Mouse (Mus musculus) megakaryocyte, embryonic 14.5 days (primary cell): Measurements from ENCODE around the gene Zbtb16. TPM values are rescaled to one million over a fixed set of nuclear protein-coding genes. Genes with fewer than 3 reads are reported as not detected.

Experiments
- H3K27me3 ChIP-seq: replicated peaks from 2 replicates; pipeline ENCODE3; 2012; ENCODE audit warnings: inconsistent platforms
- H3K36me3 ChIP-seq: replicated peaks from 2 replicates; pipeline ENCODE3; 2012; ENCODE audit warnings: low read length, inconsistent platforms, mixed read lengths
- H3K4me1 ChIP-seq: 2 replicates; pipeline ENCODE4 v1.6.1; 2012; ENCODE audit warnings: inconsistent platforms
- H3K4me3 ChIP-seq: replicated peaks from 2 replicates; pipeline ENCODE3; 2012; ENCODE audit warnings: moderate library complexity, mild to moderate bottlenecking, inconsistent platforms
- H3K9me3 ChIP-seq: 2 replicates; pipeline ENCODE4 v1.6.1; 2012; ENCODE audit warnings: inconsistent platforms
- FLI1 ChIP-seq: IDR thresholded peaks from 2 replicates; pipeline ENCODE4 v1.6.1; 2012; ENCODE audit warnings: low read length, inconsistent platforms, mixed read lengths
- GATA1 ChIP-seq: IDR thresholded peaks from 3 replicates; pipeline ENCODE4 v1.6.1; 2012; ENCODE audit warnings: mixed read lengths, low read length, inconsistent platforms, borderline replicate concordance
- polyA plus RNA-seq: library from polyadenylated mRNA; stranded (reverse); fragments of >175 nt; gene quantifications from 2 replicates; pipeline ENCODE4 v1.2.3, GENCODE M21; 2012; ENCODE audit warnings: low replicate concordance; ENCODE audit not compliant: insufficient read depth

The Zbtb16 gene
- polyA plus RNA-seq, 1 experiment: 1.8 TPM

DNA sequence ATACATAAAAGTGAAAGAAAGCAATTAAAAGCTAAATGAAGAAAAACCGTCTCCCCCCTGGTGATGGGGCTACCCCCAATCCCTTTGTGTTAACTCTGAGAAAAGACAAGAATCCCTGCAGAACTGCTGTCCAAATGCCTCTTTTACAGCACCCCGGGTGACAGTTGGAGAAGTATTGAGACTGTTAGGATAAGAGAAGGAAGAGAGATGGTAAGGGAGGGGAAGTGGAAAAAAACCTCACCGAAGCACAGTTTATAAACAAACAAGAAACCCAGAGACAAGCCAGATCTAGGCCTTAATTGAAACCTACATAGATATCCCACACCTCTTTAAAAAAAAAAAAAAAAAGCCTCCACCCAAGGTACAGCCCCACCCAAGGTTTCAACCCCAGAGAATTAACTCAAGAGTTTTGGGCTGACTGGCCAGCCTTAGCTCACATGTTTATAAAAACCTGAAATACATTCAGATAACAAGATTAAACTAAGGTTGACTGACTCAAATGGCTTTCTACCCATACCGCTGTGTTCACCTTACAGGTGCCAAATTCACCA is 42.3 kb downstream of the Zbtb16 start:
- Histone ChIP-seq H3K27me3 (no peaks in the 10 kb centered on the region), H3K9me3 (no peaks in the 10 kb centered on the region), H3K4me1 (peaks cover 88% of the 10 kb centered on the region), H3K4me3 (no peak overlapping the region), H3K36me3 (peaks cover 27% of the 10 kb centered on the region)
- no peak for TF ChIP-seq FLI1
- no peak for TF ChIP-seq GATA1

DNA sequence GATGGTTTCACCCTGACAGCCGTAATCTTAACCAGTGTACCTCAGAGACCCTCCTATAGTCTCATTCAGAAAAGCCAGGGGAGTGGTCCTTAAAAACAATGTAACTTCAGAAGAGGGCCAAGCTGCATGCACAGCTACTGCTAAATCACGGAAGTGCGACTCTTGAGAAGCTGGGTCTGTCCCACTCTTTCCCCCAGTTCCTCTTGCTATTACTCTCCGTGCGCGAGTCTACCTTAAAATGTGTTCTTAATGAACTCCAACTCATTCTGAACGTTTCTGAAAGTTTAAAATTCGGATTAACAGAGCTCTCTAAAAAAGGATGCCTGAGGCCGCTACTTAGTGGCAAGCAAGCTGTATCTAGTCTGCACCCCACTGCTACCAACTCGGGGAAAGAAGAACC is 45.4 kb downstream of the Zbtb16 start:
- Histone ChIP-seq H3K4me3 (no peak overlapping the region), H3K4me1 (peaks cover 89% of the 10 kb centered on the region), H3K36me3 (peaks cover 11% of the 10 kb centered on the region), H3K9me3 (no peaks in the 10 kb centered on the region), H3K27me3 (no peaks in the 10 kb centered on the region)
- TF ChIP-seq FLI1: no peak
- TF ChIP-seq GATA1: no peak

DNA sequence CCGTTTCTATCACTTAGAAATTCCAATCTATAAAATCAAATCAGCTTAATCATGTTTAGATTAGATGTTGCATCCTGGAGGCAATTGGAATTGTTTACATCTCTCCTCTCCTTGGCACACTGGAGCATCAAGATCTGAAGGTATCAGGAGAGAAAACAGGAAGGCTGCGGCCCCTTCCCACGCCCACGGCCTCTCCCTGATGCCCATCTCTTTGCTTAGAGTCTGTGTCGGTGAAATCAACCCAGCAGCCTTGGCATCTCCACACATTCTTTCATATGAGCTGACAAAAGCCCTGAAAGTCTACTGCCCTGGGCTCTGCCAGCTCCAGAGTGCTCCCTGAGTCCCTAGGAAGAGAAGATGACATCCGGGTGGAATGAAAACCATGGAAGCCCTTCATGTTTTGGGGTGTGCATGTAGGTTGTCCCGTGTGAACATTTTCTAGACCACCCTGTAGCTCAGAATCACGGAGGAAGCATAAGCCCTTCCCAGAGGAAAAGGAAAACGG is 48.1 kb downstream of the Zbtb16 start:
- Histone ChIP-seq H3K27me3 (no peaks in the 10 kb centered on the region), H3K36me3 (peaks cover 18% of the 10 kb centered on the region), H3K9me3 (no peaks in the 10 kb centered on the region), H3K4me3 (no peak overlapping the region), H3K4me1 (peaks cover 83% of the 10 kb centered on the region)
- TF ChIP-seq GATA1: no peak
- no peak for TF ChIP-seq FLI1

DNA sequence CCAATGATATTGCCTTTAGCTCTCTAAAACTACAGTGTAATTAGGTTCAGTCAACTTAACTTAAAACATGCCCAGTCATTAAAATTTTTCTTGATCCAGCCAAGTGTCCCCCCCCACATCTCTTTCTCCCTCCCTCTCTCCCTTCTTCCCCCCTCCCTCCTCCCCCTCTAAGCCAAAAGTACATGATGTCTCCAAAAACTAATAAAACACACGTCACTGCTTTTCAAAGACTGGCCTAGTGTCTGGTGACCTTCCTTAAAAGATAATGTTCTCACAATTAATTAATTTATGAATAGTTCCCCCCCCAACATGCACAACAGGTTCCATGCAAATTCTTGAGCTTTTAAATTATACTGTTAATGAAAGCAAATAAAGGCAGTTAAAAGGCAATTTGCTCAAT is 48.7 kb downstream of the Zbtb16 start:
- Histone ChIP-seq H3K4me1 (peaks cover 83% of the 10 kb centered on the region), H3K9me3 (no peaks in the 10 kb centered on the region), H3K36me3 (peaks cover 16% of the 10 kb centered on the region), H3K4me3 (peak overlapping the region; percentile 87), H3K27me3 (no peaks in the 10 kb centered on the region)
- TF ChIP-seq FLI1: no peak
- TF ChIP-seq GATA1: no peak

DNA sequence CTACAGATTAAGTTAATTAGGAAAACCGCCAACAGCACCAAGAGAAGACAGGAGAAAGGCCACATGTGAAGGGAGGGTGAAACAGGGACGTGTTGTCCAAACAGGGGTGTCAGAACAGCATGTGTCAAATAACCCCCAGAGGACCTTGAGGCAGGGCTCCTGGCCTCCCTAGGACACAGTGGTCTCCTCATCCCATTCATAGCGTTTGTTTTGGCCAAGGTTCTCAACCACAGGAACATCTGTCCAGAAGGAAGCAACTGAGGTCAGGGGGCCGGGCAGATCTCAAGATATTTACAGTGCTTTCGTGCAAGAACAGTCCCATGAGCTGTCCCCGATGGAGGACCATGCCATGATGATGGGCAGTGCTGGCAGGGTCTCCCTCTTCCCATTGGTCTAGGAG is 49.2 kb downstream of the Zbtb16 start:
- Histone ChIP-seq H3K36me3 (peaks cover 13% of the 10 kb centered on the region), H3K4me1 (peaks cover 81% of the 10 kb centered on the region), H3K9me3 (no peaks in the 10 kb centered on the region), H3K4me3 (peak overlapping the region; percentile 87), H3K27me3 (no peaks in the 10 kb centered on the region)
- TF ChIP-seq GATA1 (no peak), FLI1 (no peak)

DNA sequence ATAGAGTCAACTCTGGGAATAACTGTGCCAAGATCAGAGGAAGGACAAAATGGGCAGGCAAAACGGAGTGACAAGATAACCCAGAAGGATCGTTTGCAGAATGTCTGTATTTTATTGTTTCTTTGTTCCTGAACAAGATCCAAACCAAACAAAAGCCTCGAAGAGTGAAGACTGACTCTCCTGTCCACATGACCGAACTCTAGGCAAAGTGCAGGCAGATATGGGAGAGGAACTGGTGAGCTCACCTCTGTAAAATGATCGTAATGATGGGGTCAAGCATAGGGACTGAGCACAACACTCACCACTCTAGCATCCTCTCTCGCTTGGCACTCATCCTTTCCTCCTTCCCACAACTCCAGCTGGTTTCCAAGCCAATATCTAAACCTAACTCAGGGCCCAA is 51.1 kb downstream of the Zbtb16 start:
- TF ChIP-seq FLI1 (no peak), GATA1 (no peak)
- no peaks in the 10 kb centered on the region for H3K27me3 ChIP-seq
- H3K4me1 ChIP-seq: peaks cover 80% of the 10 kb centered on the region

DNA sequence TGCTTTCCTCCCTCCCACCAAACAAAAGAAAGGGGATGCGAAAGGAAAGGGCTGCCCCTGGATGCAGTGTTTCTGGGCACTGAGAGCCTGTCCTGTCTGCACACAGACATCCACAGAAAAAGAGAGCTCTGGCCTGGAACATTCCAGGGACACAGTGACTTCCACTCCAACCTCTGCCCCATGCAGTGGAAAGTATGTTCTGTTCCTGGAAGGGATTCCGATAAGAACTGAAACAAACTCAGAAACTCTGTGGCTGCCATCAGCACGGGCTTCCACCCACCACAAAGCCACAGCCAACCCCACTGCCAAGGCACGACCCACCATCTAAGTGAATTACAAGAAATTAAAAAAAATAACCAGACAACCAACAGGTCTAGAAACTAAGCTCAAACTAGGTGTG is 52.7 kb downstream of the Zbtb16 start:
- no peaks in the 10 kb centered on the region for H3K9me3 ChIP-seq
- H3K36me3 ChIP-seq: peaks cover 18% of the 10 kb centered on the region
- no peaks in the 10 kb centered on the region for H3K27me3 ChIP-seq
- peaks cover 69% of the 10 kb centered on the region for H3K4me1 ChIP-seq
- H3K4me3 ChIP-seq: peak overlapping the region; percentile 6
- TF ChIP-seq FLI1 (no peak), GATA1 (no peak)

More for the DNA sequence above, 51.1 kb downstream of the Zbtb16 start:
- Histone ChIP-seq H3K9me3 (no peaks in the 10 kb centered on the region), H3K36me3 (peaks cover 12% of the 10 kb centered on the region), H3K4me3 (no peak overlapping the region)

DNA sequence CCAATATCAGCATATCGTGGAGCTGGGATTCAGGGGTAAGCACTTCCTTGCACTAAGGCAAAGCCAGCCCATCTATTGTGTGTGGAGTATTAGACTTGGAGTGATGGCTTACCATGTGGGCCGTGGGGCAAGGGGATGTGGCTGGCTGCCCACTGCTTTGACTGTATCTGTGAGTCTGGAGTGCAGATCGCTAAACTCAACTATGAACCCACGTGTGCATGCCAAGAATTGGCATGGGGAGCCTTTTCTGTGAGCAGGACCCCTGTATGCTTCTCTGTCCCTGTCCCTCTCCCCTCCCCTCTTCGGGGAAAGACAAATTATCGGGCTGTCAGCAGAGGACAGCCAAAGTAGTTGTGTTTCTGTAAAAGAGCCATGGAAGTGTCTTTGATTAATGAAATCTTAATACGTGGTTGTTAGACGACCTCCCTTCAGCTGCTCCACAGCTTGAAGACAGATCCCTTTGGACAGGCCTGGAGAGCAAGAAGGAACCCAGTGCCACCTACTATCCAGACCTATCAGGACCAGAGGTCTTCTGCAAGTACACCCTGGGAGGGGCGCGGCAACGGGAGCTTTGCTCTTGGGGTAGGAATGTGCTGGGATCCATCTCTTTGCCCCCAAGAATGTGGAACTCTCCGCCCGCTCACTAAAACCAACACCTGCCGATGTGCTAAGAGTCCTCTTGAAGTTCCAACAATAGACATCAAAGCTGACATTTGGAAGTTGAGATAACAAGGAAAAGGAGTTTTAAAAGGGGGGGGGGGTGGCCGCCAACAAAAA is 53.5 kb downstream of the Zbtb16 start:
- Histone ChIP-seq H3K9me3 (no peaks in the 10 kb centered on the region), H3K36me3 (peaks cover 20% of the 10 kb centered on the region), H3K4me3 (peak overlapping the region; percentile 28), H3K27me3 (no peaks in the 10 kb centered on the region), H3K4me1 (peaks cover 61% of the 10 kb centered on the region)
- no peak for TF ChIP-seq GATA1

DNA sequence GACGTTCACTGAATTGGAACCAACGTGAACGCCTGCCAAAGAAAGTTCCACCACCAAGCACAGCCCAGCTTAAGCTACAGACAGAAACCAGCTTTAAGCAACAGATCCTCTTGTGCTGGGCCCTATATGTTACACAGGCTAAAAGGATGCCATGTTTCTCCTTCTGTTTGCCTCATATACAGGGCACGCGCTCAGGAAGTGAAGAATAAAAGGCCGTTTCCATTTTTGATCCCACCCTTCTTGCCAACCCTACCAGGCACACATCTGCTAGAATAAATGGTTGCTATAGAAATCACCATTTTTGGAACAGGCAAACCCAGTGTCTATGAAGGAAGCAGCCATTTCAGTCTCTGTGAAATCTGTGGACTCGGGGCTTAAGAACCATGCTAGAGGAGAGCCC is 59.8 kb downstream of the Zbtb16 start:
- Histone ChIP-seq H3K4me1 (peaks cover 38% of the 10 kb centered on the region), H3K4me3 (no peak overlapping the region), H3K36me3 (peaks cover 41% of the 10 kb centered on the region), H3K27me3 (no peaks in the 10 kb centered on the region), H3K9me3 (no peaks in the 10 kb centered on the region)
- TF ChIP-seq FLI1 (no peak), GATA1 (no peak)

DNA sequence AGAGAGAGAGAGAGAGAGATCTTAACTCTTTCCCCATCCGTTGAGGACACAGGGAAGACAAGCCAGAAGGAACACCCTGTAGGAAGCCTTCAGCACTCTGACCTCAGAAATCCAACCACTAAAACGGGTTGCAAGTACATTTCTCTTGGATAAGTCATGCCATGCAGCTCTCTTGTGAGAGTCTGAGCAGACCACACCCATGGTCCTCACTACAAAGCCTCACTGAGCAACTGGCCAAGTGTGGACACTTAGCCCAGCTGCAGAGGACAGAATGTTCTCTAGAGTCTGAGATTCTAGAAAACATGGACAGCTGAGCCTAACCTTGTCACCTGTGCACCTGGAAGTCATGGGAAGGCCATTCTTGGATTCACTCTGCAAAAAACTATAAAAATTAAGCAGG is 60.5 kb downstream of the Zbtb16 start:
- H3K36me3 ChIP-seq: peaks cover 48% of the 10 kb centered on the region
- no peaks in the 10 kb centered on the region for H3K9me3 ChIP-seq
- peaks cover 38% of the 10 kb centered on the region for H3K4me1 ChIP-seq
- H3K4me3 ChIP-seq: no peak overlapping the region
- TF ChIP-seq FLI1 (no peak), GATA1 (no peak)
- no peaks in the 10 kb centered on the region for H3K27me3 ChIP-seq
